Mouse (Mus musculus): ENCODE data around the gene Swi5.

GRCm38 (mm10) chr2:32307247-32307798 lies 19.4 kb upstream of the Swi5 start:
- TF ChIP-seq ZC3H11A (IDR thresholded peaks at IDR 0.05; ENCODE audit: borderline replicate concordance, low read depth, low read length) (no peak), MAFK (IDR thresholded peaks at IDR 0.05; ENCODE audit: insufficient read depth, low read depth, low read length) (no peak), ZNF384 (IDR thresholded peaks at IDR 0.05; ENCODE audit: low read depth, low read length) (no peak)

Measured in ES-E14 (cell line).